Mouse (Mus musculus) urinary bladder, postnatal 4 days (tissue): Measurements from ENCODE around the gene Dhodh.

Source experiments
- DNase-seq, 2 experiments: peaks; one replicate each; pipeline ENCODE4 v3.0.0; 2021 to 2022; ENCODE audit warnings: low spot score in 2 of 2

Gene Dhodh

GRCm38 (mm10) chr8:109608271-109609152 is at the start of gene Dhodh:
Gene Dhodh (minus strand): TSS chr8:109608673.
- peak; percentile 93 to 94 for DNase-seq

- DNase-seq: no peak
Observed at GRCm38 (mm10) chr8:109656860-109657259, 48.4 kb upstream of the Dhodh start.

- no peak for DNase-seq
Observed at GRCm38 (mm10) chr8:109650801-109651200, 42.3 kb upstream of the Dhodh start.

- DNase-seq: no peak
Observed at GRCm38 (mm10) chr8:109648469-109648868, 40.0 kb upstream of the Dhodh start.

GRCm38 (mm10) chr8:109647331-109647730 is 38.9 kb upstream of the Dhodh start:
- no peak for DNase-seq

- DNase-seq: no peak
Observed at GRCm38 (mm10) chr8:109641236-109641635, 32.8 kb upstream of the Dhodh start.

GRCm38 (mm10) chr8:109640410-109640809 is 31.9 kb upstream of the Dhodh start:
- DNase-seq: no peak

GRCm38 (mm10) chr8:109638851-109639250 is 30.4 kb upstream of the Dhodh start:
- no peak for DNase-seq

GRCm38 (mm10) chr8:109635146-109635545 is 26.7 kb upstream of the Dhodh start:
- no peak for DNase-seq

- no peak for DNase-seq
Observed at GRCm38 (mm10) chr8:109632498-109632897, 24.0 kb upstream of the Dhodh start.

- no peak for DNase-seq
Observed at GRCm38 (mm10) chr8:109628638-109629037, 20.2 kb upstream of the Dhodh start.

GRCm38 (mm10) chr8:109615569-109615968 is 7.1 kb upstream of the Dhodh start:
- DNase-seq: no peak

GRCm38 (mm10) chr8:109614243-109615210 is 6.1 kb upstream of the Dhodh start, which contains the start of gene Pkd1l3:
Gene Pkd1l3 (plus strand): TSS chr8:109614517.
- no peak for DNase-seq

GRCm38 (mm10) chr8:109609153-109609502 is 655 bp upstream of the Dhodh start:
- DNase-seq: no peak

GRCm38 (mm10) chr8:109607650-109608049 is 823 bp downstream of the Dhodh start:
- DNase-seq: no peak

GRCm38 (mm10) chr8:109606725-109607124 is 1.7 kb downstream of the Dhodh start:
- DNase-seq: no peak

- peak; percentile 35 to 71 for DNase-seq
Observed at GRCm38 (mm10) chr8:109595854-109596253, 12.6 kb downstream of the Dhodh start.

- DNase-seq: no peak
Observed at GRCm38 (mm10) chr8:109593117-109593788, 15.2 kb downstream of the Dhodh start.

GRCm38 (mm10) chr8:109592164-109592563 is 16.3 kb downstream of the Dhodh start:
- DNase-seq: no peak

GRCm38 (mm10) chr8:109591367-109591766 is 17.1 kb downstream of the Dhodh start:
- no peak for DNase-seq

- DNase-seq: no peak
Observed at GRCm38 (mm10) chr8:109590901-109591300, 17.6 kb downstream of the Dhodh start.
